Mouse (Mus musculus): Measurements from ENCODE around the gene Dclk2. TPM values are rescaled to one million over a fixed set of nuclear protein-coding genes. Genes with fewer than 3 reads are reported as not detected.

The Dclk2 gene
- polyA plus RNA-seq, 1 experiment: not detected

DNA sequence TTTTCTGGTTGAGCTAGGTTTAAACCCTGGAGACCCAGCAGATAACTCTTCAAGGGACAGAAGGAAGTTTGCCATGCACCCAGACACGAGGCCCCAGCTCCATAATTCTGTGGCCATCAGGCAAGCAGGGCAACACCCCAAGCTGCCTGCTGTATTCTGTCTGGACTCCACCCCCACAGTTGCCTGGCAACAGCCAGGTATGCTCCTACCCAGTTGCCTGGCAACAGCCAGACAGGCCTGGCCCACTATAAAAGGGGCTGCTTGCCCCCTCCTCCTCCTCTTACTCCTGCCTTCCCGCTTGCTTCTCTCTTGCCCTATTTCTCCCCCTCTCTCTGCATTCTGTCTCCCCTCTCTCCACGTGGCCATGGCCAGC is 57.7 kb downstream of the Dclk2 start:
- no peak for TF ChIP-seq GATA1 (IDR thresholded peaks at IDR 0.05; ENCODE audit: low read length)

DNA sequence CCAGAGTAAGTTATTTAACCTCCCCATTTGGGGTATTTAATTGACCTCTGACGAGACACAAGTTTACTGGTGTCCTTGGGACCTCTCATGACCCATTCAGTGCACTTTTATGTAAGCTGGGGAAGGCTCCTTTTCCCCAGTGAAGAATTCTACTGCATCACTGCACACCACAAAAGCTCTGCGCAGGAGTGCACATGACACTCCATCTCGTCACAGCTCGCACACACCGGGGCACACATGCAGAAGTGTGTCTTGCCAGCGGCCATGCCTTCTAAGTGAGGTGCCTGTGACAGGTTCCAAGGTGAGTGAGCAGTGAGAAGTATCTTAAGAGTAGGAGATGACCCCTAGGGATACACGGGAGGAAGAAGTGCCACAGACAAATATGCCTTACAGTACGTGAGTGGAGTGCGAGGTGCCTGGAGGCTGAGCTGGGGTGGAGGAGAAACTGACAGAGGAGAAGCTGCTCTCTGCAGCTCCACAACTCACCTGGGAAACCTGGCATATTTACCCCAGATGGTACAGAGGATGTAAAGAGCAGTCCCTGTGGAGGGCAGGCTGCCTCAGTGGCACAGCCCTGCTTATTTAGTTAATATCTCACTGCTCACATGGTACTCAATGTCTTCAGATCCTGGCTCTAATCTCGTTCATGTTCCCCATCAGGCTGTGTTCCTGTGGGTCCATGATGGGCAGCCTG is 58.3 kb downstream of the Dclk2 start:
- TF ChIP-seq GATA1 (IDR thresholded peaks at IDR 0.05; ENCODE audit: low read length): no peak

DNA sequence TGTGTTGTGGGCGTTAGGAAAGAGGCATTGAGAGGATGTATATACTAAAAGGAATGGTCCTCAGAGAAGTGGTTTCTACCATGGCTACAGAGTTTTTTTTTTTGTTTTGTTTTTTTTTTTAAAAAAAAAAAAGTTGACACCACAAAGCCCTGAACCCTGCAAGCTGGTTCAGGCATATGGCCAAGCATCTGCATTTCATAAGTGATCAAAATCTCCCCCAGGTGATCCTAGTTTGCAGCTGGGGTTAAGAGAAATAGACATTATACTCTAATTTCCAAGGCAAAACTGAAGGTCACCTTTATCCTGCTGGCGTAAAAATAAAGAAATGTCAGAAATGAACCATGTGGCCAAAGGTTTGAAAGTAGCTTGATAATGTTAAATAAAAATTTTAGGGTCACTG is 60.9 kb downstream of the Dclk2 start:
- TF ChIP-seq GATA1 (IDR thresholded peaks at IDR 0.05; ENCODE audit: low read length): no peak

DNA sequence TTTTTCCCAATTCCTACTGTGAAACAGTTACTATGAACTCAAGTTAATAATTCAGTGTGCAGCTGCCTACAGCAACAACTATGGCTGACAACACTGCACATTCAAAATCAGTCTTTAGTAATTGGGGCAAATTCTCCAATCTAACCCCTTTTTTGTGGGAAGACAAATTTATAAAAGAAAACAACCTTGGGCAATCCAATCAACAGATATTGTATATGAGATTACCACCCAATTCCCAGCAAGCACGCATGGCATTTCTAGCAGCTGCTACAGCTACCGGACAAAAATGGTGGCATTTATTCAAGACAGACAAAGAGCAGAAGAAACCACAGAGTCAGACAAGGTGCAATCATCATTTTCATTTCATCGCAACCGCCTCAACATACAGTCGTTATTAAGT is 62.0 kb downstream of the Dclk2 start:
- no peak for TF ChIP-seq GATA1 (IDR thresholded peaks at IDR 0.05; ENCODE audit: low read length)

DNA sequence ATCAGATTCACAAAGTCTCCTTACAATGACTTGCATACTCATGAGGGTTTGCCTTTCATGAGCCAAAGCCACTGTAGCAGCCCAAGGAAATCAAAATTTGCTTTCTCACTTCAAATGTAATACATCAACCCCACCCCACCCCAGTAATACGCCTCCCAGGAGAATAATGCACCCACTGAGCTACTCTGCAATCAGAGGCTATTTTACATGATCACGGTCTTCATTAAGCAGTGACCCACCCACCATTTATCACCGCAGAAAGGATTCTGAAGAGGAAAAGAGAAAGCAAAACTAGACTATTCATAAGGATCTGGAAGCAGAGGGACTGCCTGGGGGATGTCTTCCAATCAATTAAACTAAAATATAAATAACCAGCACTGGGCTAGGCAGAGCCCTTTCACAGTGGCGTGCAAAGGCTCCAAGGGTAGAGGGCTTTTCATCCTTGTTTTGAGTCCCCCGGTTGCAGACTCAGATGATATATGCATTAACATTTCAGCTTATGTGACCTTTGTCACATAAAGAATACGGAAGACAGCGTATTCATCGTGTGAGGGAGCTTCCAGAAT is 62.7 kb downstream of the Dclk2 start:
- no peak for TF ChIP-seq GATA1 (IDR thresholded peaks at IDR 0.05; ENCODE audit: low read length)

DNA sequence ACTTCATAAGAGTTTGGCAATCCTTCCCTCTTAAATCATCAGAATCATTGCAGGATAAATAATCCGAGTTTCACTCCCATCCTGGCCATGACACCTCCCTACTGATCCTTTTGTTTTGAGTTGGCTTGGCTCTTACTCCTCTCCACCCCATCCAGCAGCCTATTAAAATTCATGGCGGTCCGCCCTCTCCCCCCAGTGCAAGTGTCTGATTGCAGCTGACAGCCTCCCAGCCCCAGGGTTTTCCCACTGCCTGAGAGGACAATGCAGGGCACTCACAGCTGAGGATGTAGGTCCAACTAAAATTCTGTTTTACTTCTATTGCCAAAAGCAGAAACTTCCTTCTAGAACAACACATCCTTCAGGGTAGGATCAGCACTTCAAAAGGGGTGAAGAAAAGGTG is 67.8 kb downstream of the Dclk2 start:
- TF ChIP-seq GATA1 (IDR thresholded peaks at IDR 0.05; ENCODE audit: low read length): no peak

DNA sequence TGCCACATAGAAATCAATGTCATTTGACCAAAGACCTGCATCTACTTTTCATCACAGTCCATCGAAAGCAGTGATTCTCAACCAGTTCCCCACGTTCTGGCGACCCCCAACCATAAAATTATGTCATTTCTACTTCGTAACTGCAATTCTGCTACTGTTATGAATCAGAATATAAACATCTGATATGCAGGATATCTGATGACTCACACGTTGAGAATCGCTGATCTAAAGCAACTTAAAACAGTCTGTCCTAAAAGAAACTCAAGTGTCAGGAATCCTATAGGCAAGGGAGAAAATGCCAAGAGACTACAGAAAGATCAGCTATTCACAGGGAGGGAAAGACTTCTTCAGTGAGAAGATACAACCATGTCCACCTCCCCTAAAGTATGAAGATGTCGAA is 69.5 kb downstream of the Dclk2 start:
- TF ChIP-seq GATA1 (IDR thresholded peaks at IDR 0.05; ENCODE audit: low read length): no peak

DNA sequence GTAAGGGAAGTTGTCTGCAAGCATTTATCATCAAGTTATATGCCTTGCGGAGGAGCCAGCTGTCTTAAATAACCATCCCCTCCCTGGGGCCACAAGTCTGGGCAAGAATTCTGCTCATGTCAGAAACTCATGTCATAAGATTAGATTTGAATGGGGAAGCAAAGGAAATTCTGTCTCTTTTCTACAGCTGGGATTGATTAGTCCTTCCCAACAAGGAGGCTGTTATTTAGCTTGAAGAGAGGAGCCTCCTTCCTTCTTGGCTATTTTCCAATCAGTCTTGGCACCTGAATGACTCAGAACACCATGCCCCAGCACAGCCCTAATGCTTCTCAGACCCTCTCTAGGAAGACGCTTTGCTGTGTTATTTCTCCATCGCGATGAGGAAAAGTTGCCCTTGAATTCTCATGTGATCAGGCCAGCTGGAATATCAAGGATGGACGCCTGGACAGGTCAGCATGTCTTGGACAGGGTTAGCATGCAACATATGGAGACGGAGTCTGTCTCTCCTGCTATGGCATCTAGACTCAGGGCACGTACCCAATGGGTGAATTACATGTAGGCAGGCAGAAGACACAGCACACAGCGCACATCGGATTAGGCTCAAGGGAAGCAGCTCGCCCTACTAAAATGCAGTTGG is 70.1 kb downstream of the Dclk2 start:
- no peak for TF ChIP-seq GATA1 (IDR thresholded peaks at IDR 0.05; ENCODE audit: low read length)

DNA sequence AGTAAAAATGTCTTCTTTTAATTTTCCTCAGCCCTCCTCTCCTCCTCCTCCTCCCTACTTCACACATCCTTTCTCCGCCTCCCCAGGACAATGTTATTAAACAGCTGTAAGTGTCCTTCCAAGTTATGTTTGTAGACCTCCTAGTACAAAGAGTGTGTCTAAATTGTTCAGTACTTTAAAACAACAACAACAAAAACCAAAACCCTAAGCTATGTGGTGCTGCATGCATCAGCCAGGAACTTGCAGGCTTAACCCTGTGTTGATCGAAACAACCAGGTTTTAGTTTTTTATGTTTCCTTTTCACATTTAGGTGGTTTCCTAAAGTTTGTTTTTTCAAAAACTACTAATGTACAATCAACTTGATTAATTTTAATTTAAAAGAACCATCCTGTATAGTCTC is 71.3 kb downstream of the Dclk2 start:
- TF ChIP-seq GATA1 (IDR thresholded peaks at IDR 0.05; ENCODE audit: low read length): no peak

DNA sequence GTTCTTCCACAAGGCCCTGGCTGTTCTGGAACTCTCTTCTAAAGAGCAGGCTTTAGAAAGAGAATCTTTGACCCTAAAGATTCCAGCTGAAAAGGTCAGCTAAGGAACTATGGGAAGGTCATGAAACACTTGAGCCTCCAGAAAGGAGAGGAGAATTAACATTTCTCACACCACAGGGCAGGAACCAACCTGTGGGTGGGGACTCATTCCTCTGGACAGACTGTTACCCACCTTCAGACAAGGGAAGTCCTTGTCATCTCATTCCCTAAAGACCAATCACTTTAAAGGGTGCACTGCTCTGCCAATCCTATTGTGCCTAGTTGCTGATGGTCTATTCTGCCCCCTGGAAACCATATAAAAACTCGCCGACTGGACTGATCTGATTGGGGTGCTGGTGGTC is 73.1 kb downstream of the Dclk2 start:
- no peak for TF ChIP-seq GATA1 (IDR thresholded peaks at IDR 0.05; ENCODE audit: low read length)

DNA sequence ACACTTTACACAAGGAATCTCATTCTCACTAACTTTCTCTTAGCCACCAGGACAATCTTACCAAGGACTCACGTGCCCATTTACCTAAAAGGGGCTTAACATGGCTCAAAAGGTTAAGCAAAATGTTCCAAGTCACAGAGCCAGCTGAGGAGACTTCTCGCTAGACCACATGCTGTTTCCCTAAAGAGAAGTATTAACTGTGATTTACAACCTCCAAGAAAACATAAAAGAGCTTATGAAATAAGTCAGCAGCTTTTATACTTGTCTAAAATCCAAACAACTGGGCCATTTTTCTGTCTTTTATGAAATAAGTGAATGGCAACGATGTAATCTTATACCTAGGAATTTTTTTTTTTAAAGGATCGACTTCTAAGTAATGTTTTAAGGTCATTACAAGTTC is 74.6 kb downstream of the Dclk2 start:
- no peak for TF ChIP-seq GATA1 (IDR thresholded peaks at IDR 0.05; ENCODE audit: low read length)

DNA sequence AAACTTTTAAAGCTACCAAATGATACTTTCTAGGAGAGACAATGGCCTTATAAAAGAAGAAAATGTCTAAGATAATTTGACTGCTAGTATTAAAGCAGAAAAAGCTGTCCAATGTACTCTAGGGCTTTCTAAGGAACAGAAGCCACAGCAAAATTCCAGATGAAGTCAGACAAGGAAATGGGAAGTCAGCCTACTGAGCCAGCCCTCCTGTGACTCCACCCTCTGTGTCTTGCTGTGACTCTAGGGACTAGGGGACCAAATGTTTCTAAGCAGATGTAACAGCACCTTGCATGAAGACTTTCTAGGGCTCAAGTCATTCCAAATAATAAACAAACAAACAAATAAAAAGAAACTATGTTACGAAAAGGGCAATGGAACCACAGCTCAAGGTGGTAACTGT is 75.1 kb downstream of the Dclk2 start:
- no peak for TF ChIP-seq GATA1 (IDR thresholded peaks at IDR 0.05; ENCODE audit: low read length)

DNA sequence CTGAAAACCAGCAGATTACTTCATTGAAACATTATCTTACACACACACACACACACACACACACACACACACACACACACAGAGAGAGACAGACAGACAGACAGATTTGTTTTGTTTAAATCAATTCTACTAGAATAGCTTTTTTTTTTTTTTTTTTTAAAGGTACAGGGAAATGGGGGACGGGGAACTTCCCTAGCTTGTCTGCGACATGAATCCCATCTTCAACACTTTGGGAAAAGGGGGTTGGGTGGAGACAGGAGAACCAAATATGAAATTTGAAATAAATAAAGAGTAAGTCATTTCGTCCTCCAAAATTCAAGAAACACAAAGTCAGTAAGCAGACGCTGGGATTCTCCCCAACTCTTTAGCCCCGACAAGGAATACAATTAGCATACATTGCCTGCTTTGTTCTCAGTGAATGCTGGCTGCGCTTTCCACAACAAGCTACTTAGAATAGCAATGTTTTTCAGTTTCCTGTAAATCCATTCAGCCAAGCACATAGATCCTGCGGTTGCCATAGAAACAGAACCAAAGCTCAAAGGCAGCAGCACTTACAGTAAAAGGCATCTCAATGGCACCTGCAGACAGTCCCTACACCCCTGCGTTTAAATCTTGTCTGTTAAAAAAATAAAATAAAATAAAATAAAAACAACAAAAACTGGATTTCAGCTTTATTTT is 75.7 kb downstream of the Dclk2 start:
- no peak for TF ChIP-seq GATA1 (IDR thresholded peaks at IDR 0.05; ENCODE audit: low read length)

DNA sequence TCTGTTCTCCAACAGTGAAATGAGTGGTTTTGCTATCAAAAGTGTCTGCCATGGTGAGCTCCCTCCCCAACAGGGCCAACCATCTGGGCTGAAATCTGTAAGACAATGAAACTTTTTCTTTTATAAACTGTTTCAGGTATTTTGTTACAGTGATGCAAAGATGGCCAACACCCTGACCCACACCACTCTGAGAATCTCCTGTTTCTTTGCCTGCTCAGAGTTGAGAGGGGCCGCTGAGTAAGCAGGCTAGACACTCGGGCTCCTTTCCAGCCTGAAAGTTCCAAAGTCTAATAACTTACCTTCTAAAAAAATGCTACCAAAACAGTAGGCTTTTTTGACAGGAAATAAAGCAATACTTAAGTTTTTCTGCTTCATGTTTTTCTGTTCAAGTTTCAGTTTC is 78.2 kb downstream of the Dclk2 start:
- TF ChIP-seq GATA1 (IDR thresholded peaks at IDR 0.05; ENCODE audit: low read length): no peak

DNA sequence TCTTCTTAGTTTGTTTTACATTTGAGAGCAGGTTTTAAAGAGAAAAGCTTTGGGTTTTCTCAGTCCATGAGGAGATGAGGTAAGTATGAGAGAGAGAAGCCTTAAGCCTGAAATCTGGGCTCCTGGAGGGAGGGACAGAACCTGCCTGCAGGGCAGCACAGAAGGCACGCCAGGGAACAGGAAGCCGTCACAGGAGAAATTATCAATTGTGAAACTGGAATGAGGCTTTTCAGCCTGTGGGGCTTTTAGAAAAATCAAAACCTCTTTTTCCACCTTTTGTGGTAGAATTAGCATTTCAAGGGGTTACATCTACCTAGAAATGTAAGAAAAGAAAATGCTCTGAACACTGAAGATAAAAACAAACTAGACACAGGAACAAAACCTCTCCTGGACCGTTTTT is 81.0 kb downstream of the Dclk2 start:
- no peak for TF ChIP-seq GATA1 (IDR thresholded peaks at IDR 0.05; ENCODE audit: low read length)

DNA sequence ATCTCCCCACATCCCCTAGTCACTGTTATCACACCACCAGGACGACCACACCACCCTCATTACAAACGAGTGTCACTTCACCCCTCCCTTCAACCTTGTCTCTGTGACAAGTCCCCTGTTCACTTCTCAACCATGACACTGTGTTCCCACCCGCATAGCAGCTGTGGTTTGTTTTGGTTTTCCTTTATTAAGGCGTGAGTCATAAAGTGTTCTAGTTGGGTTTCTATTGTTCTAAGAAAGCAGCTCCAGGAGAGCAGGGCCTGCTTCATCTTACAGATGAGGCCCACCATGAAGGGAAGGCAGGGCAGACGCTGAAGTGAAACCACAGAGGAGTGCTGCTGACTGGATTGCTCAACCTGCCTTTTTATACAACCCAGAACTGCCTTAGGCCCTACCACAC is 83.3 kb downstream of the Dclk2 start:
- TF ChIP-seq GATA1 (IDR thresholded peaks at IDR 0.05; ENCODE audit: low read length): no peak

DNA sequence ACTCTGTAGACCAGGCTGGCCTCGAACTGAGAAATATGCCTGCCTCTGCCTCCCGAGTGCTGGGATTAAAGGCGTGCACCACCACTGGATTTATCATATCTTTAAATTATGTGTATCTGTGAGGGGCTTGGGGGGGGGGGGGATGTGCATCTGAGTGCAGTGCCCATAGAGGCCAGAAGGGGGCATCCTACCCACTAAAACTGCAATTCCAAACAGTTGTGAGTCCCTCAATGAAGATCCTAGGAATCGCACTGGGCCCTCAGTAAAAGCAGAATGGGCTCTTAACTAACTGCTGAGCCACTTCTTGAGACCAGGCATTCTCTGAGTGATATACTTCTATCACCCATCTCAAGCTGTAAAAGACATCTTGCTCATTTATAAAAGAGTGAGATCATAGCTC is 85.5 kb downstream of the Dclk2 start:
- TF ChIP-seq GATA1 (IDR thresholded peaks at IDR 0.05; ENCODE audit: low read length): no peak

Data from G1E-ER4 (cell line).